Mouse (Mus musculus) adrenal gland, postnatal 25 days (tissue): ENCODE data around the gene E330021D16Rik. TPM values are rescaled to one million over a fixed set of nuclear protein-coding genes. Genes with fewer than 3 reads are reported as not detected.
"Not testable (repeated sequence)": the region's sequence is repeated elsewhere in the genome, so short reads cannot be mapped to it uniquely, and the experiment has no call there.

Experiments used
- DNase-seq: peaks from one replicate; pipeline ENCODE4 v3.0.0; 2021; ENCODE audit warnings: mixed read lengths
- long read RNA-seq: library from polyadenylated mRNA; stranded (forward); transcript quantifications from one replicate; pipeline ENCODE4 v2.0.0, GENCODE M21; 2021
- total RNA-seq: library from RNA; stranded (reverse); gene quantifications from 2 replicates; pipeline ENCODE4 v1.2.3, GENCODE M21; 2021

E330021D16Rik gene
- total RNA-seq, result not detected in 2 replicates
- long read RNA-seq, result 0 reads

GRCm38 (mm10) chr6:136415133-136415775 is at the start of gene E330021D16Rik:
E330021D16Rik (minus strand) TSS chr6:136415569.
- no peak for DNase-seq

GRCm38 (mm10) chr6:136465021-136465420 is 49.7 kb upstream of the E330021D16Rik start:
- DNase-seq, result no peak

GRCm38 (mm10) chr6:136464121-136464621 is 48.8 kb upstream of the E330021D16Rik start:
- no peak for DNase-seq

- no peak for DNase-seq
Observed at GRCm38 (mm10) chr6:136463491-136463890, 48.1 kb upstream of the E330021D16Rik start.

GRCm38 (mm10) chr6:136459156-136459555 is 43.8 kb upstream of the E330021D16Rik start:
- no peak for DNase-seq

GRCm38 (mm10) chr6:136456302-136456701 is 40.9 kb upstream of the E330021D16Rik start:
- no peak for DNase-seq

GRCm38 (mm10) chr6:136455696-136456095 is 40.3 kb upstream of the E330021D16Rik start:
- no peak for DNase-seq

- no peak for DNase-seq
Observed at GRCm38 (mm10) chr6:136452623-136453022, 37.3 kb upstream of the E330021D16Rik start.

- no peak for DNase-seq
Observed at GRCm38 (mm10) chr6:136450863-136451262, 35.5 kb upstream of the E330021D16Rik start.

GRCm38 (mm10) chr6:136449930-136450329 is 34.6 kb upstream of the E330021D16Rik start:
- no peak for DNase-seq

GRCm38 (mm10) chr6:136449270-136449692 is 33.9 kb upstream of the E330021D16Rik start:
- DNase-seq, result peak; percentile 32

- DNase-seq, result not testable (repeated sequence)
Observed at GRCm38 (mm10) chr6:136439205-136439604, 23.8 kb upstream of the E330021D16Rik start.

- not testable (repeated sequence) for DNase-seq
Observed at GRCm38 (mm10) chr6:136436151-136436550, 20.8 kb upstream of the E330021D16Rik start.

- DNase-seq, result no peak
Observed at GRCm38 (mm10) chr6:136433573-136433972, 18.2 kb upstream of the E330021D16Rik start.

GRCm38 (mm10) chr6:136431896-136432248 is 16.5 kb upstream of the E330021D16Rik start:
- no peak for DNase-seq

- no peak for DNase-seq
Observed at GRCm38 (mm10) chr6:136431169-136431895, 16.0 kb upstream of the E330021D16Rik start.

GRCm38 (mm10) chr6:136429441-136429840 is 14.1 kb upstream of the E330021D16Rik start:
- DNase-seq, result no peak

- no peak for DNase-seq
Observed at GRCm38 (mm10) chr6:136428412-136428811, 13.0 kb upstream of the E330021D16Rik start.

GRCm38 (mm10) chr6:136427240-136427639 is 11.9 kb upstream of the E330021D16Rik start:
- no peak for DNase-seq

- DNase-seq, result no peak
Observed at GRCm38 (mm10) chr6:136425956-136426355, 10.6 kb upstream of the E330021D16Rik start.

GRCm38 (mm10) chr6:136424166-136424565 is 8.8 kb upstream of the E330021D16Rik start:
- DNase-seq, result no peak

GRCm38 (mm10) chr6:136423201-136423600 is 7.8 kb upstream of the E330021D16Rik start:
- DNase-seq, result no peak

- peak; percentile 63 for DNase-seq
Observed at GRCm38 (mm10) chr6:136422084-136422853, 6.9 kb upstream of the E330021D16Rik start.
